Comparison of ENCODE assay signal across 9 mouse cellular contexts in genomic region chr1:139455226-139455869, GRCm38 (mm10). TPM values are rescaled to one million over a fixed set of nuclear protein-coding genes. Genes with fewer than 3 reads are reported as not detected.
DNase-seq lines count a peak whose midpoint lies in the region; ATAC-seq and TF ChIP-seq lines count a peak whose summit lies in the region.
"Had no signal": no experiment of that assay in that cellular context is flagged by ENCODE, and none has a peak within 500 bp of the region (broad histone marks: within the 10 kb centered on the region; RNA-seq: fewer than 3 reads in every experiment).

No protein-coding gene starts in this region.

- ATAC-seq in liver, postnatal 0 days = peak; percentile 19
- no peak for ATAC-seq in stomach, embryonic 14.5 days (ENCODE audit: insufficient number of reproducible peaks, insufficient read depth, low FRiP score, low read depth)
- no peak for ATAC-seq in activated CD4-positive, CD25-positive, alpha-beta regulatory T cell, adult 4 months

- no peak for TF ChIP-seq EP300 in liver, postnatal 0 days (IDR thresholded peaks at IDR 0.05; ENCODE audit: low read depth)

- H3K9ac ChIP-seq in liver, postnatal 0 days (replicated peaks) = peak overlapping the region; percentile 80
- H3K9ac ChIP-seq in stomach, embryonic 14.5 days (replicated peaks; ENCODE audit: low read depth, low read length) = peak overlapping the region; percentile 53; the same call in 1 of the 2 replicates

- DNase-seq in left cerebral cortex, postnatal 4 days = peak; percentile 14
- no peak for DNase-seq in left cerebral cortex, adult 11 months (ENCODE audit: low spot score)
- DNase-seq in heart, postnatal 4 days = peak; percentile 16
- no peak for DNase-seq in liver, postnatal 0 days
- DNase-seq in left cerebral cortex, postnatal 25 days (ENCODE audit: low spot score in 2 of 2) = no peak

- no peaks in the 10 kb centered on the region for H3K27me3 ChIP-seq in liver, postnatal 0 days (ENCODE audit: insufficient read depth, low read length)
- no peaks in the 10 kb centered on the region for H3K27me3 ChIP-seq in stomach, embryonic 14.5 days (ENCODE audit: control insufficient read depth, insufficient read depth, low read length)

- no peak overlapping the region for H3K27ac ChIP-seq in cortical plate, adult 2 months (ENCODE audit: insufficient read depth, low read length)
- H3K27ac ChIP-seq in liver, postnatal 0 days (ENCODE audit: low read depth) = peak overlapping the region; percentile 62
- H3K27ac ChIP-seq in stomach, embryonic 14.5 days (ENCODE audit: low read length) = peak overlapping the region; percentile 48; the same call in 1 of the 2 replicates

- peaks cover 21% of the 10 kb centered on the region for H3K36me3 ChIP-seq in liver, postnatal 0 days (replicated peaks; ENCODE audit: insufficient read depth, low read length)
- peaks cover 8% of the 10 kb centered on the region for H3K36me3 ChIP-seq in stomach, embryonic 14.5 days (ENCODE audit: control insufficient read depth, insufficient read depth, low read length)

- H3K9me3 ChIP-seq in liver, postnatal 0 days (ENCODE audit: low read length) = no peaks in the 10 kb centered on the region
- H3K9me3 ChIP-seq in stomach, embryonic 14.5 days (ENCODE audit: control insufficient read depth, low read depth, low read length) = no peaks in the 10 kb centered on the region

- TF ChIP-seq CTCF in cortical plate, adult 2 months (IDR thresholded peaks at IDR 0.05; ENCODE audit: extremely low read depth, insufficient read depth, low read length) = no peak
- no peak for TF ChIP-seq CTCF in liver, postnatal 0 days (IDR thresholded peaks at IDR 0.05; ENCODE audit: low read depth)

- no peak for TF ChIP-seq POLR2A in cortical plate, adult 2 months (IDR thresholded peaks at IDR 0.05; ENCODE audit: extremely low read depth, insufficient read depth, low read length)

- under 1% methylated on average over 17 of the region's 17 CpGs for WGBS in liver, postnatal 0 days (ENCODE audit: insufficient replicate concordance)
- 2% methylated on average over 17 of the region's 17 CpGs for WGBS in stomach, embryonic 14.5 days

- peak overlapping the region; percentile 28; the same call in 1 of the 2 replicates for H3K4me3 ChIP-seq in cortical plate, adult 2 months (ENCODE audit: insufficient read depth, low read length)
- H3K4me3 ChIP-seq in liver, postnatal 0 days (ENCODE audit: low read depth, low read length) = peak overlapping the region; percentile 74
- H3K4me3 ChIP-seq in stomach, embryonic 14.5 days (ENCODE audit: low read depth, low read length) = peak overlapping the region; percentile 92

- peak overlapping the region; percentile 82 for H3K4me2 ChIP-seq in liver, postnatal 0 days (ENCODE audit: low read depth, low read length)
- peak overlapping the region; percentile 81 for H3K4me2 ChIP-seq in stomach, embryonic 14.5 days (replicated peaks; ENCODE audit: low read depth, low read length)

- H3K4me1 ChIP-seq in cortical plate, adult 2 months (ENCODE audit: control insufficient read depth, insufficient read depth, low read length) = no peaks in the 10 kb centered on the region
- H3K4me1 ChIP-seq in liver, postnatal 0 days (ENCODE audit: insufficient read depth) = peaks cover 4% of the 10 kb centered on the region
- H3K4me1 ChIP-seq in stomach, embryonic 14.5 days (ENCODE audit: control insufficient read depth, insufficient read depth, low read length) = peaks cover 4% of the 10 kb centered on the region; the same call in 1 of the 2 replicates

- intact Hi-C loops in left cerebral cortex, postnatal 4 days (cut with DNase I) = no loop called here
- intact Hi-C loops in left cerebral cortex, postnatal 25 days (cut with DNase I) = loop anchor here (10.0 kb wide), 1 partner anchor 1209 kb away; no protein-coding TSS in a partner anchor

RNA-seq across cellular contexts. Expression of gene Aspm, which starts 0.8 kb away (rescaled TPM):
- 1 to 10 TPM; 4.4 to 4.7 TPM for total RNA-seq in left cerebral cortex, postnatal 4 days (2021)
- 0.17 and 0.27 TPM in 2 replicates for polyA plus RNA-seq in cortical plate, adult 2 months (2012; rRNA removed)
- total RNA-seq in heart, postnatal 4 days (2021) = 10 to 100 TPM; 26.1 to 30.2 TPM
- 4.6 and 5.3 TPM in 2 replicates for polyA plus RNA-seq in liver, postnatal 0 days (2015; fragmentation: Nextera tagmentation; extraction: Ambion mirVana)
- 23.1 and 23.3 TPM in 2 replicates for polyA plus RNA-seq in stomach, embryonic 14.5 days (2014; fragmentation: Nextera tagmentation; extraction: Ambion mirVana)
- 1 to 10 TPM; 2.9 to 4.2 TPM for polyA plus RNA-seq in activated CD4-positive, CD25-positive, alpha-beta regulatory T cell, adult 4 months (2017; shearing (Covaris generic))
- 1 to 10 TPM in 1 of 2 experiments, under 1 TPM in 1; 0.57 to 1.0 TPM for total RNA-seq in left cerebral cortex, postnatal 25 days (2021)

RNA-seq across cellular contexts. Expression of gene Zbtb41, which starts 33.3 kb away (rescaled TPM):
- total RNA-seq in left cerebral cortex, postnatal 4 days (2021) = 10 to 100 TPM; 57.9 to 59.5 TPM
- 7.0 and 7.6 TPM in 2 replicates for polyA plus RNA-seq in cortical plate, adult 2 months (2012; rRNA removed)
- total RNA-seq in heart, postnatal 4 days (2021) = 10 to 100 TPM; 23.6 to 26.3 TPM
- polyA plus RNA-seq in liver, postnatal 0 days (2015; fragmentation: Nextera tagmentation; extraction: Ambion mirVana) = 1.5 and 1.6 TPM in 2 replicates
- polyA plus RNA-seq in stomach, embryonic 14.5 days (2014; fragmentation: Nextera tagmentation; extraction: Ambion mirVana) = 15.5 and 16.5 TPM in 2 replicates
- polyA plus RNA-seq in activated CD4-positive, CD25-positive, alpha-beta regulatory T cell, adult 4 months (2017; shearing (Covaris generic)) = 1 to 10 TPM; 6.1 to 7.0 TPM
- total RNA-seq in left cerebral cortex, postnatal 25 days (2021) = 10 to 100 TPM; 27.5 to 28.3 TPM

RNA-seq across cellular contexts. Expression of gene F13b, which starts 46.2 kb away (rescaled TPM):
- not detected for total RNA-seq in left cerebral cortex, postnatal 4 days (2021)
- not detected in 2 replicates for polyA plus RNA-seq in cortical plate, adult 2 months (2012; rRNA removed)
- total RNA-seq in heart, postnatal 4 days (2021) = not detected
- 119 and 125 TPM in 2 replicates for polyA plus RNA-seq in liver, postnatal 0 days (2015; fragmentation: Nextera tagmentation; extraction: Ambion mirVana)
- polyA plus RNA-seq in stomach, embryonic 14.5 days (2014; fragmentation: Nextera tagmentation; extraction: Ambion mirVana) = not detected in 2 replicates
- polyA plus RNA-seq in activated CD4-positive, CD25-positive, alpha-beta regulatory T cell, adult 4 months (2017; shearing (Covaris generic)) = not detected
- not detected for total RNA-seq in left cerebral cortex, postnatal 25 days (2021)
- polyA plus RNA-seq: gonadal fat pad, adult 2 months had no signal

Comparison
In these comparisons a context has a peak if more than half of its experiments do, and no peak if none do; other contexts are left out.
1. DNase-seq: peak in left cerebral cortex, postnatal 4 days (single experiment) and heart, postnatal 4 days (single experiment); none in left cerebral cortex, adult 11 months (single experiment), liver, postnatal 0 days (single experiment) and left cerebral cortex, postnatal 25 days (0 of 2).
2. H3K4me3 ChIP-seq: peak in every context shown above with its lines; median percentile 92 in stomach, embryonic 14.5 days; 74 in liver, postnatal 0 days; 28 in cortical plate, adult 2 months.
3. RNA of gene F13b, which starts 46.2 kb away (polyA plus RNA-seq): 119 to 125 TPM in liver, postnatal 0 days; not detected in stomach, embryonic 14.5 days, not detected in cortical plate, adult 2 months and not detected in activated CD4-positive, CD25-positive, alpha-beta regulatory T cell, adult 4 months; every median in the first group is over 100 times any median in the second.